In the genomic region with DNA sequence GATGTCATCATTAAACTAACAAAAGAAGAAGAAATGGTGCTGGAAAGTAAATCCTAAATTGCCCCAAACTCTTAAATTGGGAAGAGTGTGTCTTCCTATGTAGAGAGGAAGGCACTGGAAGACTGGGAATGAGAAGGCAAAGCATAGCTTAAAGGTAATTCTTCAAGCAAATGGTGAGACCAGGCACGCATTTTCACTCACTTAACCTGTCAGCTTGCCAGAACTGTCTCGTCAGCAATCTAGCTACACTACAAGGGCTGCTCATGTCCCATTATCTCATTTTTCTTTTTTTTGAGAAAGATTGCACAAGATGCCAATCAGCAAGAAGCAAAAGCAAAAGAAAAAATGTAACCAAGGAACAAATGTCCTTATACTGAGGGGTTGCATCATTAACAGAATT, we compare ENCODE assay signal across 28 mouse cellular contexts.
DNase-seq lines count a peak whose midpoint lies in the region; ATAC-seq and TF ChIP-seq lines count a peak whose summit lies in the region.
"Had no signal": no experiment of that assay in that cellular context is flagged by ENCODE, and none has a peak within 500 bp of the region (broad histone marks: within the 10 kb centered on the region; RNA-seq: fewer than 3 reads in every experiment).

No protein-coding gene starts in this region.

- WGBS in forebrain, postnatal 0 days, result 19% methylated on average over 2 of the region's 2 CpGs
- 68% methylated on average over 2 of the region's 2 CpGs for WGBS in forebrain, embryonic 11.5 days

- H3K4me3 ChIP-seq in forebrain, postnatal 0 days (ENCODE audit: low read depth, low read length), result no peak overlapping the region
- no peak overlapping the region for H3K4me3 ChIP-seq in forebrain, embryonic 11.5 days (ENCODE audit: low read depth, low read length)
- H3K4me3 ChIP-seq: embryonic facial prominence, embryonic 15.5 days; gastrocnemius, adult 2 months; heart, embryonic 12.5 days; hindbrain, embryonic 13.5 days; liver, embryonic 15.5 days; lung, embryonic 15.5 days; midbrain, embryonic 13.5 days; neural tube, embryonic 15.5 days had no signal

- peak; percentile 20 to 34 for DNase-seq in cerebellum, postnatal 14 days
- DNase-seq in cerebellum, postnatal 4 days (ENCODE audit: low spot score in 2 of 2), result no peak
- DNase-seq in forebrain, postnatal 0 days, result peak; percentile 44
- no peak for DNase-seq in forebrain, embryonic 11.5 days (ENCODE audit: low spot score)
- DNase-seq in retina, postnatal 1 day, result peak; percentile 16
- DNase-seq in retina, embryonic 14.5 days (ENCODE audit: low spot score), result no peak
- DNase-seq in right cerebral cortex, postnatal 4 days, result no peak
- DNase-seq: adrenal gland, postnatal 25 days; cerebellum, adult 2 months; gastrocnemius, adult 2 months; gastrocnemius, postnatal 36 days; heart, adult 18-20 months; heart, postnatal 4 days; kidney, adult 9 months; kidney, postnatal 10 days; liver; right cerebral cortex, adult 18-20 months; thymus, adult 18-20 months; thymus, postnatal 25 days had no signal

- no peak overlapping the region for H3K9ac ChIP-seq in forebrain, postnatal 0 days
- no peak overlapping the region for H3K9ac ChIP-seq in forebrain, embryonic 11.5 days (ENCODE audit: low read length)
- H3K9ac ChIP-seq: embryonic facial prominence, embryonic 15.5 days; heart, embryonic 12.5 days; hindbrain, embryonic 13.5 days; liver, embryonic 15.5 days; lung, embryonic 15.5 days; midbrain, embryonic 13.5 days; neural tube, embryonic 15.5 days had no signal

- H3K4me1 ChIP-seq in forebrain, postnatal 0 days (ENCODE audit: insufficient read depth), result no peaks in the 10 kb centered on the region
- no peaks in the 10 kb centered on the region for H3K4me1 ChIP-seq in forebrain, embryonic 11.5 days (replicated peaks; ENCODE audit: control insufficient read depth, insufficient read depth, low read length)
- H3K4me1 ChIP-seq: embryonic facial prominence, embryonic 15.5 days; heart, embryonic 12.5 days; hindbrain, embryonic 13.5 days; liver, embryonic 15.5 days; lung, embryonic 15.5 days; midbrain, embryonic 13.5 days; neural tube, embryonic 15.5 days had no signal

- ATAC-seq in forebrain, postnatal 0 days, result no peak
- no peak for ATAC-seq in forebrain, embryonic 11.5 days (replicated peaks; ENCODE audit: low FRiP score)
- ATAC-seq: intestine, postnatal 0 days; midbrain, embryonic 13.5 days had no signal

- H3K36me3 ChIP-seq in forebrain, postnatal 0 days (ENCODE audit: insufficient read depth), result no peaks in the 10 kb centered on the region
- H3K36me3 ChIP-seq in forebrain, embryonic 11.5 days (ENCODE audit: control insufficient read depth, insufficient read depth, low read length), result no peaks in the 10 kb centered on the region
- H3K36me3 ChIP-seq: embryonic facial prominence, embryonic 15.5 days; heart, embryonic 12.5 days; hindbrain, embryonic 13.5 days; liver, embryonic 15.5 days; lung, embryonic 15.5 days; midbrain, embryonic 13.5 days; neural tube, embryonic 15.5 days had no signal

- no peaks in the 10 kb centered on the region for H3K27me3 ChIP-seq in forebrain, postnatal 0 days (ENCODE audit: insufficient read depth, low read length)
- H3K27me3 ChIP-seq in forebrain, embryonic 11.5 days (ENCODE audit: control insufficient read depth, insufficient read depth, low read length), result no peaks in the 10 kb centered on the region
- H3K27me3 ChIP-seq: embryonic facial prominence, embryonic 15.5 days; heart, embryonic 12.5 days; hindbrain, embryonic 13.5 days; liver, embryonic 15.5 days; lung, embryonic 15.5 days; midbrain, embryonic 13.5 days; neural tube, embryonic 15.5 days had no signal

- no peaks in the 10 kb centered on the region for H3K9me3 ChIP-seq in forebrain, postnatal 0 days (ENCODE audit: low read length)
- no peaks in the 10 kb centered on the region for H3K9me3 ChIP-seq in forebrain, embryonic 11.5 days (ENCODE audit: control insufficient read depth, low read length)
- H3K9me3 ChIP-seq: embryonic facial prominence, embryonic 15.5 days; heart, embryonic 12.5 days; hindbrain, embryonic 13.5 days; liver, embryonic 15.5 days; lung, embryonic 15.5 days; midbrain, embryonic 13.5 days; neural tube, embryonic 15.5 days had no signal

- H3K4me2 ChIP-seq in forebrain, postnatal 0 days (ENCODE audit: low read depth), result no peak overlapping the region
- H3K4me2 ChIP-seq in forebrain, embryonic 11.5 days (ENCODE audit: low read depth, low read length, severe bottlenecking), result no peak overlapping the region
- H3K4me2 ChIP-seq: embryonic facial prominence, embryonic 15.5 days; heart, embryonic 12.5 days; hindbrain, embryonic 13.5 days; liver, embryonic 15.5 days; lung, embryonic 15.5 days; midbrain, embryonic 13.5 days; neural tube, embryonic 15.5 days had no signal

- no peak for TF ChIP-seq CTCF in forebrain, postnatal 0 days (IDR thresholded peaks at IDR 0.05; ENCODE audit: low read depth)

- no peak overlapping the region for H3K27ac ChIP-seq in forebrain, postnatal 0 days (ENCODE audit: low read depth, low read length)
- H3K27ac ChIP-seq in forebrain, embryonic 11.5 days (ENCODE audit: low read depth, low read length), result no peak overlapping the region
- H3K27ac ChIP-seq: embryonic facial prominence, embryonic 15.5 days; gastrocnemius, adult 2 months; hindbrain, embryonic 13.5 days; liver, embryonic 15.5 days; lung, embryonic 15.5 days; midbrain, embryonic 13.5 days; neural tube, embryonic 15.5 days; stomach, postnatal 0 days had no signal

Comparison
In these comparisons a context has a peak if more than half of its experiments do, and no peak if none do; other contexts are left out.
1. DNase-seq: peak in cerebellum, postnatal 14 days (2 of 2), forebrain, postnatal 0 days (single experiment) and retina, postnatal 1 day (single experiment); none in cerebellum, postnatal 4 days (0 of 2), forebrain, embryonic 11.5 days (single experiment), retina, embryonic 14.5 days (single experiment) and right cerebral cortex, postnatal 4 days (single experiment).